Mouse (Mus musculus) frontal cortex, adult (tissue): ENCODE results near the gene Dner.
A peak's percentile ranks its signal among the peaks of the same experiment; 100 is the strongest.
"Not testable (repeated sequence)": the region's sequence is repeated elsewhere in the genome, so short reads cannot be mapped to it uniquely, and the experiment has no call there.

ENCODE experiments used
- ATAC-seq: cut with Nextera tagmentation; 2 replicates; pipeline ENCODE4 v1.9.2; 2017; ENCODE audit warnings: mild to moderate bottlenecking, moderate library complexity, mixed read lengths; ENCODE audit not compliant: low TSS enrichment

Dner gene

GRCm38 (mm10) chr1:84396787-84397186 lies 299.2 kb downstream of the Dner start:
- peak; percentile 76 for ATAC-seq

GRCm38 (mm10) chr1:84395928-84396327 lies 300.1 kb downstream of the Dner start:
- no peak for ATAC-seq

GRCm38 (mm10) chr1:84390961-84391360 lies 305.1 kb downstream of the Dner start:
- no peak for ATAC-seq

- ATAC-seq: 0 out of 2 replicates have a peak, but pooled peaks have one; percentile 38
Measured at GRCm38 (mm10) chr1:84387616-84388015, 308.4 kb downstream of the Dner start.

GRCm38 (mm10) chr1:84386481-84387146 lies 309.4 kb downstream of the Dner start:
- ATAC-seq: peak; percentile 80

- ATAC-seq: no peak
Measured at GRCm38 (mm10) chr1:84382709-84383108, 313.3 kb downstream of the Dner start.

GRCm38 (mm10) chr1:84382064-84382463 lies 314.0 kb downstream of the Dner start:
- peak; percentile 51 for ATAC-seq

GRCm38 (mm10) chr1:84380895-84381294 lies 315.1 kb downstream of the Dner start:
- no peak for ATAC-seq

- ATAC-seq: no peak
Measured at GRCm38 (mm10) chr1:84367733-84368132, 328.3 kb downstream of the Dner start.

GRCm38 (mm10) chr1:84366553-84366952 lies 329.5 kb downstream of the Dner start:
- peak; percentile 51 for ATAC-seq

GRCm38 (mm10) chr1:84363967-84364366 lies 332.1 kb downstream of the Dner start, which contains the start of gene Pid1:
Pid1 (minus strand) TSS chr1:84364180.
- peak; percentile 45 for ATAC-seq

- ATAC-seq: no peak
Measured at GRCm38 (mm10) chr1:84362709-84363617, 333.1 kb downstream of the Dner start.

- ATAC-seq: no peak
Measured at GRCm38 (mm10) chr1:84362209-84362608, 333.8 kb downstream of the Dner start.

- no peak for ATAC-seq
Measured at GRCm38 (mm10) chr1:84361389-84361788, 334.6 kb downstream of the Dner start.

- ATAC-seq: no peak
Measured at GRCm38 (mm10) chr1:84359611-84360500, 336.2 kb downstream of the Dner start.

- ATAC-seq: peak; percentile 64
Measured at GRCm38 (mm10) chr1:84357216-84357615, 338.8 kb downstream of the Dner start.

- ATAC-seq: no peak
Measured at GRCm38 (mm10) chr1:84350262-84350661, 345.8 kb downstream of the Dner start.

- no peak for ATAC-seq
Measured at GRCm38 (mm10) chr1:84347796-84348476, 348.1 kb downstream of the Dner start.

GRCm38 (mm10) chr1:84332797-84333196 lies 363.2 kb downstream of the Dner start:
- ATAC-seq: not testable (repeated sequence)

GRCm38 (mm10) chr1:84331861-84332260 lies 364.2 kb downstream of the Dner start:
- ATAC-seq: not testable (repeated sequence)

GRCm38 (mm10) chr1:84325309-84325708 lies 370.7 kb downstream of the Dner start:
- no peak for ATAC-seq
